Mouse (Mus musculus) stomach, embryonic 16.5 days (tissue): ENCODE results near the gene Abcf1. TPM values are rescaled to one million over a fixed set of nuclear protein-coding genes. Genes with fewer than 3 reads are reported as not detected.
A peak's percentile ranks its signal among the peaks of the same experiment; 100 is the strongest.

ENCODE experiments used
- ATAC-seq: fragments of 200-750 bp; cut with Nextera tagmentation; 2 replicates; pipeline ENCODE4 v1.8.0; 2017; ENCODE audit warnings: moderate number of reproducible peaks, moderate TSS enrichment; ENCODE audit not compliant: insufficient read depth, low FRiP score
- H3K27ac ChIP-seq: fragments of 300-500 bp; sonication (generic); 2 replicates; pipeline ENCODE4 v1.5.1; 2014; ENCODE audit warnings: low read length
- H3K27me3 ChIP-seq: fragments of 300-500 bp; sonication (generic); 2 replicates; pipeline ENCODE4 v1.6.1; 2014; ENCODE audit warnings: low read length, control low read depth, mixed read lengths; ENCODE audit not compliant: control insufficient read depth, insufficient read depth
- H3K36me3 ChIP-seq: fragments of 300-500 bp; sonication (generic); 2 replicates; pipeline ENCODE4 v1.6.1; 2014; ENCODE audit warnings: low read length; ENCODE audit not compliant: control insufficient read depth, insufficient read depth
- H3K4me1 ChIP-seq: fragments of 300-500 bp; sonication (generic); 2 replicates; pipeline ENCODE4 v1.6.1; 2014; ENCODE audit warnings: low read length, control low read depth, mixed read lengths; ENCODE audit not compliant: control insufficient read depth, insufficient read depth
- H3K4me2 ChIP-seq: fragments of 300-500 bp; sonication (generic); 2 replicates; pipeline ENCODE4 v1.6.1; 2014; ENCODE audit warnings: low read depth, low read length, mixed read lengths
- H3K4me3 ChIP-seq: fragments of 300-500 bp; sonication (generic); replicated peaks from 2 replicates; pipeline ENCODE4 v1.5.1; 2014; ENCODE audit warnings: mild to moderate bottlenecking, low read length
- H3K9ac ChIP-seq: fragments of 300-500 bp; sonication (generic); 2 replicates; pipeline ENCODE4 v1.6.1; 2014; ENCODE audit warnings: low read length
- H3K9me3 ChIP-seq: fragments of 300-500 bp; sonication (generic); replicated peaks from 2 replicates; pipeline ENCODE4 v1.6.1; 2016; ENCODE audit warnings: low read length, control low read depth; ENCODE audit not compliant: control insufficient read depth
- WGBS: fragments of 180-500 bp; shearing (Covaris S2); extraction: QIAGEN DNeasy Blood & Tissue Kit; methylation state at CpG from one replicate; pipeline ENCODE4 v1.1.7; 2014; 5-methylcytosine and 5-hydroxymethylcytosine counted together
- microRNA counts: library from miRNA; unstranded; fragments of <30 nt; microRNA quantifications from one replicate; lab custom pipeline; 2016
- microRNA-seq: library from miRNA; unstranded; fragments of <30 nt; microRNA quantifications from one replicate; pipeline ENCODE4, GENCODE M21; 2016
- polyA plus RNA-seq: library from polyadenylated mRNA; unstranded; fragments of >200 nt; fragmentation: Nextera tagmentation; extraction: Ambion mirVana; gene quantifications from 2 replicates; pipeline ENCODE4 v1.2.1, GENCODE M21; 2015

Gene Abcf1
- polyA plus RNA-seq, 1 experiment from 2014 or later: 88.9 TPM

DNA sequence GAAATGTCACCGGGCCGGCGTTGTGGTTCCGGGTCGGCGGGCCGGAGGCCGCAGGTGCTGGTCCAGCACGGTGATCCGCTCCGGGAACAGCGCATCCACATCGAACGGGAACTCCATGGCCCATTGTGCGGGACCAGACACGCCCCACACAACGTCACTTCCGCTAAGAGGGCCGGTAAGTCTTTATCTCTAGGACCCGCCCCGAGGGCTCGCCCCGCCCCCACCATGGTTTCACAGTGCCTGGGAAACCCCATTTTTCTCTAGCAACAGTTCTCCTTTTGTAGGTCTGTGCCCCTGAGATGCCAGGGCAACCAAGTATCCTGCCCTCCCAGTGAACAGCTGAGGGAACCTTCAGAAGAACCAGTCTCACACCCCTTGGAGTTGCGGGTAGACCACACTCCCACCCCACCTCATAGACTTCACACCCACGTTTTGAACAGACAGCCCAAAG lies 59.6 kb downstream of the Abcf1 start, which contains the start of gene Atat1:
TSS of gene Atat1 (minus strand) at position 157 of the 451 bp plus-strand sequence.
- Histone ChIP-seq H3K27ac (peak within 1 kb of the TSS; percentile 83), H3K4me3 (peak within 1 kb of the TSS; percentile 66), H3K9me3 (no peaks in the 10 kb centered on the region), H3K9ac (peak within 1 kb of the TSS; percentile 81), H3K4me2 (peak within 1 kb of the TSS; percentile 99), H3K4me1 (peaks cover 12% of the 10 kb centered on the region), H3K36me3 (peaks cover 23% of the 10 kb centered on the region; the same call in 1 of the 2 replicates), H3K27me3 (no peaks in the 10 kb centered on the region)
- WGBS: 2% methylated on average over 25 of the region's 25 CpGs
- ATAC-seq: peak; percentile 91

GRCm38 (mm10) chr17:35909186-35909918 lies 60.2 kb downstream of the Abcf1 start:
- Histone ChIP-seq H3K27me3 (no peaks in the 10 kb centered on the region), H3K9ac (peak overlapping the region; percentile 81), H3K9me3 (no peaks in the 10 kb centered on the region), H3K4me2 (peak overlapping the region; percentile 99), H3K36me3 (peaks cover 20% of the 10 kb centered on the region; the same call in 1 of the 2 replicates), H3K27ac (peak overlapping the region; percentile 60), H3K4me3 (peak overlapping the region; percentile 66), H3K4me1 (peaks cover 12% of the 10 kb centered on the region)
- WGBS: 16% methylated on average over 20 of the region's 20 CpGs
- ATAC-seq: peak; percentile 25; the same call in 1 of the 2 replicates

GRCm38 (mm10) chr17:35907609-35908008 lies 62.0 kb downstream of the Abcf1 start:
- Histone ChIP-seq H3K9ac (no peak overlapping the region), H3K4me1 (peaks cover 12% of the 10 kb centered on the region), H3K27me3 (no peaks in the 10 kb centered on the region), H3K4me2 (no peak overlapping the region), H3K9me3 (no peaks in the 10 kb centered on the region), H3K27ac (no peak overlapping the region), H3K4me3 (no peak overlapping the region), H3K36me3 (0 out of 2 replicates have a peak, but pooled peaks cover 16% of the 10 kb centered on the region)
- no peak for ATAC-seq
- 79% methylated on average over 2 of the region's 2 CpGs for WGBS

MicroRNA genes within 50 kb of the gene (microRNA counts, 519-probe panel; counts per million panel counts)
- not detected for microRNA mmu-miR-1894-3p (lab: Ali Mortazavi, UCI)
- microRNA mmu-miR-1894-5p (lab: Ali Mortazavi, UCI): 1,443 counts per million, percentile 14 among the panel's probes with 10 or more counts
- microRNA mmu-miR-877 (lab: Ali Mortazavi, UCI): 1,462 counts per million, percentile 15 among the panel's probes with 10 or more counts

Small RNAs within 50 kb of the gene (microRNA-seq; reads per million reads assigned to microRNA genes)
- not detected for gene Mir1894
- 50.1 reads per million, percentile 47 among the genes with 10 or more reads in this experiment for gene Mir877

Other genes with a start within 250 kb of the Abcf1 start
- gene Ier3, start 148.1 kb downstream of the Abcf1 start, polyA plus RNA-seq: 22.1 and 24.4 TPM in 2 replicates
- gene Flot1, start 146.5 kb downstream of the Abcf1 start, polyA plus RNA-seq: 55.8 and 58.2 TPM in 2 replicates
- gene Tubb5, start 131.5 kb downstream of the Abcf1 start, polyA plus RNA-seq: 649 and 665 TPM in 2 replicates
- gene Mdc1, start 128.2 kb downstream of the Abcf1 start, polyA plus RNA-seq: 11.7 and 16.2 TPM in 2 replicates
- 48.9 and 51.5 TPM in 2 replicates for gene Nrm, start 108.4 kb downstream of the Abcf1 start, polyA plus RNA-seq
- gene Ppp1r18, start 104.2 kb downstream of the Abcf1 start, polyA plus RNA-seq: 20.1 and 20.2 TPM in 2 replicates
- gene Dhx16, start 89.9 kb downstream of the Abcf1 start, polyA plus RNA-seq: 33.8 and 44.1 TPM in 2 replicates
- gene 2310061I04Rik, start 72.3 kb downstream of the Abcf1 start, polyA plus RNA-seq: 19.1 and 22.9 TPM in 2 replicates
- 50.8 and 51.9 TPM in 2 replicates for gene Atat1, start 59.7 kb downstream of the Abcf1 start, polyA plus RNA-seq
- 83.2 and 87.3 TPM in 2 replicates for gene Mrps18b, start 53.4 kb downstream of the Abcf1 start, polyA plus RNA-seq
- 33.1 and 34.3 TPM in 2 replicates for gene Ppp1r10, start 53.3 kb downstream of the Abcf1 start, polyA plus RNA-seq
- gene Gnl1, start 10.1 kb upstream of the Abcf1 start, polyA plus RNA-seq: 42.7 and 45.0 TPM in 2 replicates
- 23.4 and 25.6 TPM in 2 replicates for gene Prr3, start 10.5 kb upstream of the Abcf1 start, polyA plus RNA-seq
- gene H2-T24, start 50.8 kb upstream of the Abcf1 start, polyA plus RNA-seq: 2.7 TPM in 2 replicates
- 16.9 and 17.5 TPM in 2 replicates for gene H2-T23, start 63.1 kb upstream of the Abcf1 start, polyA plus RNA-seq
- gene H2-T22, start 73.0 kb upstream of the Abcf1 start, polyA plus RNA-seq: 19.9 and 23.5 TPM in 2 replicates
- 0.15 TPM in 1 of 2 replicates, not detected in the other for gene Gm6034, start 73.2 kb upstream of the Abcf1 start, polyA plus RNA-seq
- 0.85 and 0.89 TPM in 2 replicates for gene Gm11127, start 88.6 kb upstream of the Abcf1 start, polyA plus RNA-seq
- gene Gm19684, start 151.9 kb upstream of the Abcf1 start, polyA plus RNA-seq: not detected in 2 replicates
- gene Gm7030, start 159.7 kb upstream of the Abcf1 start, polyA plus RNA-seq: 0.34 TPM in 1 of 2 replicates, not detected in the other
- 0.42 and 0.45 TPM in 2 replicates for gene Gm8909, start 198.8 kb upstream of the Abcf1 start, polyA plus RNA-seq
- gene H2-T3, start 220.5 kb upstream of the Abcf1 start, polyA plus RNA-seq: 3.4 and 4.0 TPM in 2 replicates